Mouse (Mus musculus): Measurements from ENCODE around the gene Enho. TPM values are rescaled to one million over a fixed set of nuclear protein-coding genes. Genes with fewer than 3 reads are reported as not detected.

Gene Enho
- total and polyA plus RNA-seq, 3 experiments, result 8.1 to 22.3 (median 8.3) TPM

GRCm38 (mm10) chr4:41682789-41683188, 42.7 kb upstream of the Enho start:
- Histone ChIP-seq H3K27me3 (ENCODE audit: control insufficient read depth, insufficient read depth, low read length) (no peaks in the 10 kb centered on the region), H3K4me1 (ENCODE audit: control insufficient read depth, insufficient read depth, low read length) (no peaks in the 10 kb centered on the region), H3K9ac (ENCODE audit: low read depth, low read length) (no peak overlapping the region), H3K36me3 (ENCODE audit: control insufficient read depth, insufficient read depth, low read length) (no peaks in the 10 kb centered on the region), H3K79me2 (replicated peaks; ENCODE audit: control insufficient read depth, insufficient read depth, low read length) (no peaks in the 10 kb centered on the region), H3K27ac (no peak overlapping the region), H3K4me3 (no peak overlapping the region)
- TF ChIP-seq CTCF (IDR thresholded peaks at IDR 0.05) (no peak), EP300 (IDR thresholded peaks at IDR 0.05; ENCODE audit: insufficient read depth, low read depth, low read length) (no peak), POLR2A (IDR thresholded peaks at IDR 0.05; ENCODE audit: insufficient read depth, low read depth, low read length) (no peak)
- intact Hi-C loops (cut with DNase I), result no loop called here
- no peak for DNase-seq
- WGBS, result 48% methylated on average over 6 of the region's 6 CpGs

- Histone ChIP-seq H3K27ac (no peak overlapping the region), H3K4me3 (no peak overlapping the region), H3K79me2 (replicated peaks; ENCODE audit: control insufficient read depth, insufficient read depth, low read length) (no peaks in the 10 kb centered on the region), H3K27me3 (ENCODE audit: control insufficient read depth, insufficient read depth, low read length) (no peaks in the 10 kb centered on the region), H3K9ac (ENCODE audit: low read depth, low read length) (no peak overlapping the region), H3K4me1 (ENCODE audit: control insufficient read depth, insufficient read depth, low read length) (no peaks in the 10 kb centered on the region), H3K36me3 (ENCODE audit: control insufficient read depth, insufficient read depth, low read length) (no peaks in the 10 kb centered on the region)
- intact Hi-C loops (cut with DNase I), result no loop called here
- 65% methylated on average over 10 of the region's 10 CpGs for WGBS
- TF ChIP-seq POLR2A (IDR thresholded peaks at IDR 0.05; ENCODE audit: insufficient read depth, low read depth, low read length), result no peak
- TF ChIP-seq CTCF (IDR thresholded peaks at IDR 0.05), result no peak
- no peak for TF ChIP-seq EP300 (IDR thresholded peaks at IDR 0.05; ENCODE audit: insufficient read depth, low read depth, low read length)
- no peak for DNase-seq
Observed at GRCm38 (mm10) chr4:41681947-41682346, 41.8 kb upstream of the Enho start.

GRCm38 (mm10) chr4:41681176-41681575, 41.1 kb upstream of the Enho start:
- Histone ChIP-seq H3K36me3 (ENCODE audit: control insufficient read depth, insufficient read depth, low read length) (no peaks in the 10 kb centered on the region), H3K9ac (ENCODE audit: low read depth, low read length) (no peak overlapping the region), H3K27me3 (ENCODE audit: control insufficient read depth, insufficient read depth, low read length) (no peaks in the 10 kb centered on the region), H3K79me2 (replicated peaks; ENCODE audit: control insufficient read depth, insufficient read depth, low read length) (no peaks in the 10 kb centered on the region), H3K4me3 (no peak overlapping the region), H3K4me1 (ENCODE audit: control insufficient read depth, insufficient read depth, low read length) (no peaks in the 10 kb centered on the region), H3K27ac (no peak overlapping the region)
- 72% methylated on average over 4 of the region's 4 CpGs for WGBS
- intact Hi-C loops (cut with DNase I), result no loop called here
- DNase-seq, result no peak
- TF ChIP-seq POLR2A (IDR thresholded peaks at IDR 0.05; ENCODE audit: insufficient read depth, low read depth, low read length) (no peak), EP300 (IDR thresholded peaks at IDR 0.05; ENCODE audit: insufficient read depth, low read depth, low read length) (no peak), CTCF (IDR thresholded peaks at IDR 0.05) (no peak)

- H3K27me3 ChIP-seq (ENCODE audit: control insufficient read depth, insufficient read depth, low read length), result no peaks in the 10 kb centered on the region
- no peaks in the 10 kb centered on the region for H3K4me1 ChIP-seq (ENCODE audit: control insufficient read depth, insufficient read depth, low read length)
- no peak overlapping the region for H3K9ac ChIP-seq (ENCODE audit: low read depth, low read length)
- H3K4me3 ChIP-seq, result no peak overlapping the region
- no peaks in the 10 kb centered on the region for H3K79me2 ChIP-seq (replicated peaks; ENCODE audit: control insufficient read depth, insufficient read depth, low read length)
- intact Hi-C loops (cut with DNase I), result no loop called here
- TF ChIP-seq POLR2A (IDR thresholded peaks at IDR 0.05; ENCODE audit: insufficient read depth, low read depth, low read length) (no peak), EP300 (IDR thresholded peaks at IDR 0.05; ENCODE audit: insufficient read depth, low read depth, low read length) (no peak), CTCF (IDR thresholded peaks at IDR 0.05) (no peak)
- H3K27ac ChIP-seq, result no peak overlapping the region
- 78% methylated on average over 1 of the region's 2 CpGs for WGBS
- no peaks in the 10 kb centered on the region for H3K36me3 ChIP-seq (ENCODE audit: control insufficient read depth, insufficient read depth, low read length)
- DNase-seq, result no peak
Observed at GRCm38 (mm10) chr4:41679291-41679690, 39.2 kb upstream of the Enho start.

- 67% methylated on average over 6 of the region's 6 CpGs for WGBS
- no peaks in the 10 kb centered on the region for H3K36me3 ChIP-seq (ENCODE audit: control insufficient read depth, insufficient read depth, low read length)
- H3K4me3 ChIP-seq, result no peak overlapping the region
- H3K27ac ChIP-seq, result no peak overlapping the region
- TF ChIP-seq EP300 (IDR thresholded peaks at IDR 0.05; ENCODE audit: insufficient read depth, low read depth, low read length) (no peak), CTCF (IDR thresholded peaks at IDR 0.05) (no peak), POLR2A (IDR thresholded peaks at IDR 0.05; ENCODE audit: insufficient read depth, low read depth, low read length) (no peak)
- H3K79me2 ChIP-seq (replicated peaks; ENCODE audit: control insufficient read depth, insufficient read depth, low read length), result no peaks in the 10 kb centered on the region
- no peaks in the 10 kb centered on the region for H3K4me1 ChIP-seq (ENCODE audit: control insufficient read depth, insufficient read depth, low read length)
- no peaks in the 10 kb centered on the region for H3K27me3 ChIP-seq (ENCODE audit: control insufficient read depth, insufficient read depth, low read length)
- intact Hi-C loops (cut with DNase I), result no loop called here
- DNase-seq, result no peak
- H3K9ac ChIP-seq (ENCODE audit: low read depth, low read length), result no peak overlapping the region
Observed at GRCm38 (mm10) chr4:41678863-41679262, 38.7 kb upstream of the Enho start.

- H3K9ac ChIP-seq (ENCODE audit: low read depth, low read length), result no peak overlapping the region
- H3K4me3 ChIP-seq, result no peak overlapping the region
- no peaks in the 10 kb centered on the region for H3K4me1 ChIP-seq (ENCODE audit: control insufficient read depth, insufficient read depth, low read length)
- TF ChIP-seq CTCF (IDR thresholded peaks at IDR 0.05), result no peak
- TF ChIP-seq EP300 (IDR thresholded peaks at IDR 0.05; ENCODE audit: insufficient read depth, low read depth, low read length), result no peak
- no peak for TF ChIP-seq POLR2A (IDR thresholded peaks at IDR 0.05; ENCODE audit: insufficient read depth, low read depth, low read length)
- no peak for DNase-seq
- H3K27me3 ChIP-seq (ENCODE audit: control insufficient read depth, insufficient read depth, low read length), result no peaks in the 10 kb centered on the region
- no peaks in the 10 kb centered on the region for H3K79me2 ChIP-seq (replicated peaks; ENCODE audit: control insufficient read depth, insufficient read depth, low read length)
- intact Hi-C loops (cut with DNase I), result no loop called here
- no peak overlapping the region for H3K27ac ChIP-seq
- WGBS, result 50% methylated on average over 12 of the region's 13 CpGs
- no peaks in the 10 kb centered on the region for H3K36me3 ChIP-seq (ENCODE audit: control insufficient read depth, insufficient read depth, low read length)
Observed at GRCm38 (mm10) chr4:41677006-41677629, 37.0 kb upstream of the Enho start.

Measured in heart, adult 2 months (tissue).